Mouse (Mus musculus): ENCODE results near the gene Gipc1. TPM values are rescaled to one million over a fixed set of nuclear protein-coding genes. Genes with fewer than 3 reads are reported as not detected.

Gipc1 gene
- total RNA-seq, 2 experiments from 2014 or later = 46.1 to 48.7 TPM

DNA sequence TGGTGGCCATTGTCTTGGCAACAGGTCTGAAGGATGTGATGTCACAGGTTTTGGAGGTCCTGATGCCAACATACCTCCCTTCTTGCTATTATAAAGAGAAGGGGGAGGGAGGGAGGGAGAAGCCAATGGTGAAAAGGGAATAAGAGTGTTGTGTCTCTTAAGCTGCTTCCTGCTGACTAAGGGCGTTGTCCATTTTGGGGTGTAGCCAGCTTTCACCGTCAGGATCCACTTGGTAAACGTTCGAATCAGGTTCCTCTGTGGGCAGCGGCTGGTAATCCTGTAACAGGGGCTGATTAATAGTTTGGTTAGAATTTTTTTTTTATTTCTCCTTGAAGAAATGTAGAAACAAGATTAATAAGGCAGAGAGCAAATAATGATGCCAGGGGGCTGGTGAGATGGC is 12.8 kb upstream of the Gipc1 start:
- intact Hi-C loops (cut with DNase I) = no loop called here
- DNase-seq = no peak

DNA sequence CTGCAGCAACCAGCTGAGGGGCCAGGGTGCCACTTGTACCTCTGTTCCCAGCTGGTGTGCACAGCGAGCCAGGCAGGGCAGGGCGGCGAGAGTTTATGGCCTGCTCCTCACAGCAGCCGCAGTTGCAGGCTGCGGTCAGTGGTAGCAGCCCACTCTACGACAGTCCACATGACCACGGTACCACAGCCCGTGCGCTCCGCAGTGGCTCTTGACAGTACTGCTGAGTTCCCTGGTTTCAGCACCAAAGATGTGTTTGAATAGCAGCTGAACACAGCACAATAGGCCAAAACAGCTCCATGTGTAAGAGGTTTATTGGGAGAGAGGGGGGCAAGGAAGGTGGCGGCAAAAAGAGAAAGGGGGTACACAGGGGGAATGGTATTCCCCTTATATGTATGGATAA is 5.0 kb upstream of the Gipc1 start:
- DNase-seq = no peak
- intact Hi-C loops (cut with DNase I) = no loop called here

GRCm38 (mm10) chr8:83648031-83648430 is 4.4 kb upstream of the Gipc1 start:
- intact Hi-C loops (cut with DNase I) = no loop called here
- no peak for DNase-seq

GRCm38 (mm10) chr8:83649699-83650098 is 2.8 kb upstream of the Gipc1 start:
- intact Hi-C loops (cut with DNase I) = no loop called here
- no peak for DNase-seq

DNA sequence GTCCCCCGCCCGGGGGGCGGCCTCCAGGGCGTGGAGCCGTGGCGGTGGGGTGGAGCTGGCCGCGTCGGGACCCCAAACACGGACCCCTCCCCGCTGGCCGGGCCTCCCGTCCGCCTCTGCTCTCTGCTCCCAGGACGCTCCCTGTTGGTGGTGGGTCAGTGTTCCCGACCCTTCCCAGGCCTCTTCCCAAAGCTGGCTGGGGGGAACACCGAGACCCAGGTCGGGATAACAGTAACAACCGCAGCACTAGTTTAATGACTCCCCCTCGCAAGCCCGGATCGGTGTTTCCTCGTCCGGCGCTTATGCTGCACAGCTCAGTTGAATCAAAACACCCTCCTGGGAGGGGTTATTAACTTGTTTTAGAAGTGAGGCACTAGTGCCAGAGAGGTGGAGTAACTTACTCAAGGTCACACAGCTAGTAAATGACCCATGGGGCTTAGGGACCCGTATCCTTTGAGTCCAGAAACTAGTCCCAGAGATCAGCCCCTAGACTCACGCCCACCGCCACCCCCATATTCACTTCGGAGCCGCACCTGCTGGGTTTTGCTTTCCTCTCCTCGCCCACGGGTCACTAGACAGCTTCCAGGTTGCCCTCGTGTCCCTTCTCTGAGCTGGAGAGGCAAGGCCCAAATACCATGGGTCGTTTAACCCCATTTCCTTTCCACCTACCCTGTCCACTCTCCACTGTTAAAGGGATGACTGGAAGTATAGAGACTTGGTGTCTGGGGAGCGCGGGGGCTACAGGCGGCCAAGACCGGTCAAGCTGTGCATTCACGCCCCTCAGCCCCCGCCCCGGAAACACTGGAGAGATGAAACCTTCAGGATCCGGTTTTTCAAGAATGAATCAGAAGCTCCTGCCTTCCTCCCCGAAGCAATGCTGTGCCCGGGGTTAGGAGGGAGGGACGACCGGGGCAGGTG is 526 bp downstream of the Gipc1 start:
- intact Hi-C loops (cut with DNase I) = no loop called here
- no peak for DNase-seq

GRCm38 (mm10) chr8:83653662-83654017 is 1.2 kb downstream of the Gipc1 start:
- intact Hi-C loops (cut with DNase I) = no loop called here
- no peak for DNase-seq

GRCm38 (mm10) chr8:83654725-83655124 is 2.2 kb downstream of the Gipc1 start:
- intact Hi-C loops (cut with DNase I) = no loop called here
- no peak for DNase-seq

- intact Hi-C loops (cut with DNase I) = no loop called here
- no peak for DNase-seq
Observed at GRCm38 (mm10) chr8:83656043-83656442, 3.6 kb downstream of the Gipc1 start.

- intact Hi-C loops (cut with DNase I) = no loop called here
- DNase-seq = no peak
Observed at GRCm38 (mm10) chr8:83656484-83657246, 4.2 kb downstream of the Gipc1 start.

DNA sequence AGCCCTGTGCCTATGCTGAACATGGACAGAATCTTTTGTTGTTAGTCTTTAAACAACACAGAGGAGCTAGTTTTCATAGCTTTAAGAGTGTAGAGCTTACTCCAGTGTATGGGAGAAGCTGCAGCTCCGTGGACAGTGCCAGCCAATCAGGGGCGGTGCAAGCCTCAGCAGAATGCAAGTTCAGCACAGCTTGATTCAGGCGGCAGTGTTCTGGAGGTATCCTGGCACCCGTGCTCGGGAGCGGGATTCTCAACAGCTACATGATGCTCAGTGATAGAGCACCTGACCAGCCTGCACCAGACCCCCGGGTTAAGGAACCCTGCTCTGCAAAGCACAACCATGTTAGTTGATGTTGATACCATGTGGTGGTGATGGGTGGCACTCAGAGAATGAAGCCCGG is 8.1 kb downstream of the Gipc1 start:
- intact Hi-C loops (cut with DNase I) = loop anchor here (2.0 to 5.0 kb wide), 2 partner anchors 57 to 232 kb away; partner anchors contain the start of gene Ddx39
- DNase-seq = no peak

GRCm38 (mm10) chr8:83660995-83661680 is 8.7 kb downstream of the Gipc1 start:
- no peak for DNase-seq
- intact Hi-C loops (cut with DNase I) = loop anchor here (2.0 to 5.0 kb wide), 2 partner anchors 56 to 232 kb away; partner anchors contain the start of gene Ddx39

GRCm38 (mm10) chr8:83662421-83662826 is 9.9 kb downstream of the Gipc1 start:
- DNase-seq = peak; percentile 92 to 95
- intact Hi-C loops (cut with DNase I) = loop anchor here (5.0 kb wide), 1 partner anchor 55 kb away; the partner anchor contains the start of gene Ddx39

- DNase-seq = no peak
- intact Hi-C loops (cut with DNase I) = loop anchor here (5.0 kb wide), 1 partner anchor 53 kb away; the partner anchor contains the start of gene Ddx39
Observed at GRCm38 (mm10) chr8:83664096-83664495, 11.6 kb downstream of the Gipc1 start.

DNA sequence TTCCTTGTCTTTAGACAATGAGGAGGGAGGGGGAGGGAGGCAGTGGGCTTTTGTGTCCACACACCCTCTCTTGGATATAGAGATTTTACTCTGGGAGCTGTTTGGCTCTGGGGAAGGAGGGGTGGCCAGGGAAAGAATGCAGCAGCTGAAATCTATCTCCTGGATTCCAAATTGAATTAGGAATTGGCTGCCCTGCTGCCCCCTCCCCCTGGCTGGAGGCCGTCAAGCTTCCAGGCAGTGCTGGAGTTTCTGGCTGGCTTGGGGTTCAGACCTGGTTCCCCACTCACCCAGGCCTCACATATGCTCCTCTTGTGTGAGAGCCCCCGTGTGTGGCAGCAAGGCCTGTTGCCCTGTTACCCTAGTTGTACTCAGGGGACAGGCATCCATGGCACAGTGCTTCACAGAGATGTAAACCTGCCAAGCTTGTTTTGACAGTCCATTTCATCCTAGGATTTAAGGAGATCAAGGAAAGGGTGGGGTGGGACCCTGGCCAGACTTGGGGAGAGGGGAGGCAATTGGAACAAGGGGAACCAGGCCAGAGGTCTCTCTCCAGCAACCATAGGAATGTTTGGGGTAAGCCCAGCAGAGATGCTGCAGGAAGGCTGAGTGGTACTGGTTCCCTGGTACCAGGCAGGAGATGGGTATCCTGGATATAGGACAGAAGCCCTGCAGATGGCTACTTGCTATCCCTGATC is 12.6 kb downstream of the Gipc1 start:
- peak; percentile 67 to 70 for DNase-seq
- intact Hi-C loops (cut with DNase I) = loop anchor here (5.0 kb wide), 1 partner anchor 52 kb away; the partner anchor contains the start of gene Ddx39

DNA sequence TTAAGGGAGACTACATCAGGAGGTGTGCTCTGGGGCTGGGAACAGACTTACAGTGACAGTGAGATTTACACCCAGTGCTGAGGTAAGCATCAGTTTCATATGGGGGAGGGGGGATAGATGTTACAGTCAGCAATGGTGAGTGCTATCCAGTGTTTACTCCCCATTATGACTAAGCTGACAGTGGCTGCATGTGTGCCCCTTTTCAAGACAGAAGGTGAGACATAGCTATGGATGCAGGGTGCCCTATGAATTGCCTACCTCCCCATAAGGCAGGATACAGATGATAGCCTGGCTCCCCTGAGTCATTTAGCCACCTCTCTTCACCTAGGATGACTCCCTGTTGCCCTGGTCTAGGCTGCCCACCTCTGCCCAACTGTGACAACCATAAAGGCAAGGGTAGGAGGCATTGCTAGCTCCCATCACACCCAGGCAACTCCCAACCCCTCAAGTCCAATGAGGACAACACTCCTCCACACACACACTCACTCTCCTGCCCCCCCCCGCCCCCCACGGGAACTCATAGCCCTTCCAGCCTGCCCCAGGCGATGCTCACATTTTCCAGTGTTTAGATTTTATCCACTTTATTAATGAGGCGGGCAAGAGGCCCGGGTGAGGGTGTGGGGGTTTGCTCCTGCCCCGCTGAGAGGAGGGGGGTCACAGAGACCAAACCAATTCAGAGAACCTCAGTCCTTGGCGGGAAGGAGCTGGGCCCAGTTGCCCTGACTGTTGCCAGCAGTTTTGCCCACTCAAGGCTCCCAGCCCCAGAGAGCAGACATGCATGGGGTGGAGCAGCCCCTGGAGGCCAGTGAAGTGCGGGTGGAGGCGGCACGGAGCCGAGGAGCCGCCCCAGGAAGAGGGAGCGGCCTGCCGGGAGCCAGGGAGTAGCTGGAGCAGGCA is 13.7 kb downstream of the Gipc1 start, which contains the start of gene Ptger1:
Ptger1 (plus strand) TSS at position 710 of the 897 bp plus-strand sequence.
- peak; percentile 67 to 73 for DNase-seq
- intact Hi-C loops (cut with DNase I) = no loop called here

- intact Hi-C loops (cut with DNase I) = no loop called here
- DNase-seq = no peak
Observed at GRCm38 (mm10) chr8:83666866-83667234, 14.4 kb downstream of the Gipc1 start.

GRCm38 (mm10) chr8:83667526-83667925 is 15.0 kb downstream of the Gipc1 start:
- no peak for DNase-seq
- intact Hi-C loops (cut with DNase I) = no loop called here

GRCm38 (mm10) chr8:83668010-83668916 is 15.8 kb downstream of the Gipc1 start:
- intact Hi-C loops (cut with DNase I) = no loop called here
- peak; percentile 69 to 71 for DNase-seq

All from heart, postnatal 10 days (tissue).